Mouse (Mus musculus) embryo, embryonic 11 days (tissue): ENCODE results near the gene Gm20721.
"Not testable (repeated sequence)": the region's sequence is repeated elsewhere in the genome, so short reads cannot be mapped to it uniquely, and the experiment has no call there.

Source experiments
- DNase-seq: peaks from one replicate; pipeline ENCODE4 v3.0.0-alpha.2; 2015

The Gm20721 gene

GRCm38 (mm10) chr2:174346612-174346998 is at the start of gene Gm20721:
Gm20721 (minus strand) TSS chr2:174346712.
- DNase-seq, result no peak

- no peak for DNase-seq
These were observed 46.9 kb upstream of the Gm20721 start for GRCm38 (mm10) chr2:174393383-174393782.

- no peak for DNase-seq
These were observed 46.0 kb upstream of the Gm20721 start for GRCm38 (mm10) chr2:174392554-174392953.

GRCm38 (mm10) chr2:174391936-174392335 is 45.4 kb upstream of the Gm20721 start:
- DNase-seq, result no peak

- no peak for DNase-seq
These were observed 34.5 kb upstream of the Gm20721 start for GRCm38 (mm10) chr2:174381021-174381420.

GRCm38 (mm10) chr2:174366571-174366970 is 20.1 kb upstream of the Gm20721 start:
- no peak for DNase-seq

- DNase-seq, result no peak
These were observed 13.1 kb upstream of the Gm20721 start for GRCm38 (mm10) chr2:174359656-174360055.

GRCm38 (mm10) chr2:174358516-174358915 is 12.0 kb upstream of the Gm20721 start:
- no peak for DNase-seq

- DNase-seq, result not testable (repeated sequence)
These were observed 622 bp upstream of the Gm20721 start for GRCm38 (mm10) chr2:174346999-174347668.

GRCm38 (mm10) chr2:174344996-174345395 is 1.5 kb downstream of the Gm20721 start:
- DNase-seq, result no peak

- DNase-seq, result peak; percentile 83
These were observed 2.4 kb downstream of the Gm20721 start for GRCm38 (mm10) chr2:174344003-174344655.

- DNase-seq, result no peak
These were observed 2.9 kb downstream of the Gm20721 start for GRCm38 (mm10) chr2:174343566-174343965.

- no peak for DNase-seq
These were observed 3.6 kb downstream of the Gm20721 start for GRCm38 (mm10) chr2:174342793-174343400.

- DNase-seq, result no peak
These were observed 5.5 kb downstream of the Gm20721 start for GRCm38 (mm10) chr2:174340893-174341580.

- DNase-seq, result no peak
These were observed 6.2 kb downstream of the Gm20721 start for GRCm38 (mm10) chr2:174340229-174340892.

- no peak for DNase-seq
These were observed 6.8 kb downstream of the Gm20721 start for GRCm38 (mm10) chr2:174339701-174340100.

- no peak for DNase-seq
These were observed 9.2 kb downstream of the Gm20721 start for GRCm38 (mm10) chr2:174337275-174337674.

- DNase-seq, result no peak
These were observed 12.1 kb downstream of the Gm20721 start for GRCm38 (mm10) chr2:174334415-174334814.

GRCm38 (mm10) chr2:174333239-174333890 is 13.1 kb downstream of the Gm20721 start:
- DNase-seq, result no peak

- DNase-seq, result no peak
These were observed 15.1 kb downstream of the Gm20721 start for GRCm38 (mm10) chr2:174331282-174332030.

- peak; percentile 85 for DNase-seq
These were observed 15.8 kb downstream of the Gm20721 start for GRCm38 (mm10) chr2:174330616-174331191.
